Mouse (Mus musculus) layer of hippocampus, postnatal 25 days (tissue): ENCODE results near the gene Akap12. TPM values are rescaled to one million over a fixed set of nuclear protein-coding genes. Genes with fewer than 3 reads are reported as not detected.
A peak's percentile ranks its signal among the peaks of the same experiment; 100 is the strongest.

Experiments
- DNase-seq, 2 experiments: peaks; one replicate each; pipeline ENCODE4 v3.0.0; 2022; ENCODE audit warnings: mixed read lengths in 2 of 2, low spot score in 1 of 2; ENCODE audit errors: extremely low spot score in 1 of 2
- total RNA-seq, 2 experiments: library from RNA; stranded (reverse); gene quantifications; 2 replicates each; pipeline ENCODE4 v1.2.3; 2021

Akap12 gene
- 10 to 100 TPM; 10.8 to 11.6 TPM for total RNA-seq

- DNase-seq: peak; percentile 39 to 45
These were observed at the start of gene Akap12 for GRCm38 (mm10) chr10:4266041-4266930. Gene Akap12, plus strand, starts transcription at chr10:4266380.

- no peak for DNase-seq
These were observed 35.4 kb upstream of the Akap12 start for GRCm38 (mm10) chr10:4230563-4231359.

- DNase-seq: no peak
These were observed 33.1 kb upstream of the Akap12 start for GRCm38 (mm10) chr10:4233102-4233501.

GRCm38 (mm10) chr10:4239794-4240574 lies 26.2 kb upstream of the Akap12 start:
- no peak for DNase-seq

- DNase-seq: no peak
These were observed 22.4 kb upstream of the Akap12 start for GRCm38 (mm10) chr10:4243591-4244300.

- DNase-seq: no peak
These were observed 20.4 kb upstream of the Akap12 start for GRCm38 (mm10) chr10:4245812-4246211.

- DNase-seq: no peak
These were observed 19.8 kb upstream of the Akap12 start for GRCm38 (mm10) chr10:4246407-4246806.

- no peak for DNase-seq
These were observed 16.8 kb upstream of the Akap12 start for GRCm38 (mm10) chr10:4249235-4249845.

- DNase-seq: no peak
These were observed 15.5 kb upstream of the Akap12 start for GRCm38 (mm10) chr10:4250681-4251080.

GRCm38 (mm10) chr10:4253613-4254012 lies 12.6 kb upstream of the Akap12 start:
- DNase-seq: no peak

- no peak for DNase-seq
These were observed 11.7 kb upstream of the Akap12 start for GRCm38 (mm10) chr10:4254459-4254858.

GRCm38 (mm10) chr10:4260925-4261324 lies 5.3 kb upstream of the Akap12 start:
- no peak for DNase-seq

GRCm38 (mm10) chr10:4261359-4261952 lies 4.7 kb upstream of the Akap12 start:
- DNase-seq: no peak

GRCm38 (mm10) chr10:4265641-4266040 lies 539 bp upstream of the Akap12 start:
- peak in 1 of 2 experiments; percentile 16 for DNase-seq

- peak in 1 of 2 experiments; percentile 19 for DNase-seq
These were observed 741 bp downstream of the Akap12 start for GRCm38 (mm10) chr10:4266931-4267310.

- no peak for DNase-seq
These were observed 1.3 kb downstream of the Akap12 start for GRCm38 (mm10) chr10:4267481-4267880.

GRCm38 (mm10) chr10:4268140-4268539 lies 2.0 kb downstream of the Akap12 start:
- DNase-seq: no peak

- DNase-seq: no peak
These were observed 9.4 kb downstream of the Akap12 start for GRCm38 (mm10) chr10:4275572-4275971.

- no peak for DNase-seq
These were observed 9.9 kb downstream of the Akap12 start for GRCm38 (mm10) chr10:4276081-4276480.
